Mouse (Mus musculus) stomach, embryonic 16.5 days (tissue): Measurements from ENCODE around the gene Nono. TPM values are rescaled to one million over a fixed set of nuclear protein-coding genes. Genes with fewer than 3 reads are reported as not detected.

Experiments
- ATAC-seq: fragments of 200-750 bp; cut with Nextera tagmentation; 2 replicates; pipeline ENCODE4 v1.8.0; 2017; ENCODE audit warnings: moderate number of reproducible peaks, moderate TSS enrichment; ENCODE audit not compliant: insufficient read depth, low FRiP score
- H3K27ac ChIP-seq: fragments of 300-500 bp; sonication (generic); 2 replicates; pipeline ENCODE4 v1.5.1; 2014; ENCODE audit warnings: low read length
- H3K27me3 ChIP-seq: fragments of 300-500 bp; sonication (generic); 2 replicates; pipeline ENCODE4 v1.6.1; 2014; ENCODE audit warnings: low read length, control low read depth, mixed read lengths; ENCODE audit not compliant: control insufficient read depth, insufficient read depth
- H3K36me3 ChIP-seq: fragments of 300-500 bp; sonication (generic); 2 replicates; pipeline ENCODE4 v1.6.1; 2014; ENCODE audit warnings: low read length; ENCODE audit not compliant: control insufficient read depth, insufficient read depth
- H3K4me1 ChIP-seq: fragments of 300-500 bp; sonication (generic); 2 replicates; pipeline ENCODE4 v1.6.1; 2014; ENCODE audit warnings: low read length, control low read depth, mixed read lengths; ENCODE audit not compliant: control insufficient read depth, insufficient read depth
- H3K4me2 ChIP-seq: fragments of 300-500 bp; sonication (generic); 2 replicates; pipeline ENCODE4 v1.6.1; 2014; ENCODE audit warnings: low read depth, low read length, mixed read lengths
- H3K4me3 ChIP-seq: fragments of 300-500 bp; sonication (generic); replicated peaks from 2 replicates; pipeline ENCODE4 v1.5.1; 2014; ENCODE audit warnings: mild to moderate bottlenecking, low read length
- H3K9ac ChIP-seq: fragments of 300-500 bp; sonication (generic); 2 replicates; pipeline ENCODE4 v1.6.1; 2014; ENCODE audit warnings: low read length
- H3K9me3 ChIP-seq: fragments of 300-500 bp; sonication (generic); replicated peaks from 2 replicates; pipeline ENCODE4 v1.6.1; 2016; ENCODE audit warnings: low read length, control low read depth; ENCODE audit not compliant: control insufficient read depth
- WGBS: fragments of 180-500 bp; shearing (Covaris S2); extraction: QIAGEN DNeasy Blood & Tissue Kit; methylation state at CpG from one replicate; pipeline ENCODE4 v1.1.7; 2014; 5-methylcytosine and 5-hydroxymethylcytosine counted together
- polyA plus RNA-seq: library from polyadenylated mRNA; unstranded; fragments of >200 nt; fragmentation: Nextera tagmentation; extraction: Ambion mirVana; gene quantifications from 2 replicates; pipeline ENCODE4 v1.2.1, GENCODE M21; 2015

The Nono gene
- polyA plus RNA-seq, 1 experiment from 2014 or later: 315 TPM

DNA sequence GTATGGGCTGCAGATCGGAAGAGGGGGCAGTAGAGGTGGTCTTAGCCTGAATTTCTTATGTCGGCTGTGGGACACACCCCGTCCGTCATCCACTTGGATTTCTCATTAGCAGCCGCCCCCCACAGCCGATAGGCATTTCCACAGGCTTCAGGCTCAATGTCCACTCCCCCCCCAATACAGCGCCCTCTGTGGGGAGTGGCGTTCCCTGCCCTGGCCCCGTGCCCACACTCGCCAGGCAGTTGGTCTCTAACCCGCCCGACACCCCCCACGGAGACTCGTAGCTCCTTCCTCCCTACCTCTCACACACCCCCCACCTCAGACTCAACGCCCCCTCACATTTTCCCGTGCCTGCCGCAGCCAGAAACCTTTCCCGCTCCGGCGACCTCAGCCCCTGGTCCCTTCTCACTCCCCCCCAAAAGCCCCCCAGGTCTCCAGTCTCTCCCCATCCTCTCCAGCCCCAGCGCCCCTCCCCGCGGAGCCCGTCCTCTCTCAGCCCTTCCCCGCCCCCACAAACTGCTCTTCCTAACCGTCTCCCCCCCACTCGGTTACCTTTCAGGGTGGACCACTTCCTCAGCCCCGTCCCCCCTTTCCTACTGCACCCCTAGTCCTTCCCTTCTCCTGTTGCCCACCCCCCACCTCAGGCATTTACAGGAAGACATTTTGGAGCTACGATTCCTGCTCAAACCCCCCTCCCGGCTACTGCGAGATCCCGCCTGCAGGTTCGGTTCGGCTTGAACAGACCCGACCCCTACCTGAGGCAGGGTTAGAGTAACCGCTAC lies 10.0 kb upstream of the Nono start:
- WGBS: 15% methylated on average over 33 of the region's 36 CpGs

DNA sequence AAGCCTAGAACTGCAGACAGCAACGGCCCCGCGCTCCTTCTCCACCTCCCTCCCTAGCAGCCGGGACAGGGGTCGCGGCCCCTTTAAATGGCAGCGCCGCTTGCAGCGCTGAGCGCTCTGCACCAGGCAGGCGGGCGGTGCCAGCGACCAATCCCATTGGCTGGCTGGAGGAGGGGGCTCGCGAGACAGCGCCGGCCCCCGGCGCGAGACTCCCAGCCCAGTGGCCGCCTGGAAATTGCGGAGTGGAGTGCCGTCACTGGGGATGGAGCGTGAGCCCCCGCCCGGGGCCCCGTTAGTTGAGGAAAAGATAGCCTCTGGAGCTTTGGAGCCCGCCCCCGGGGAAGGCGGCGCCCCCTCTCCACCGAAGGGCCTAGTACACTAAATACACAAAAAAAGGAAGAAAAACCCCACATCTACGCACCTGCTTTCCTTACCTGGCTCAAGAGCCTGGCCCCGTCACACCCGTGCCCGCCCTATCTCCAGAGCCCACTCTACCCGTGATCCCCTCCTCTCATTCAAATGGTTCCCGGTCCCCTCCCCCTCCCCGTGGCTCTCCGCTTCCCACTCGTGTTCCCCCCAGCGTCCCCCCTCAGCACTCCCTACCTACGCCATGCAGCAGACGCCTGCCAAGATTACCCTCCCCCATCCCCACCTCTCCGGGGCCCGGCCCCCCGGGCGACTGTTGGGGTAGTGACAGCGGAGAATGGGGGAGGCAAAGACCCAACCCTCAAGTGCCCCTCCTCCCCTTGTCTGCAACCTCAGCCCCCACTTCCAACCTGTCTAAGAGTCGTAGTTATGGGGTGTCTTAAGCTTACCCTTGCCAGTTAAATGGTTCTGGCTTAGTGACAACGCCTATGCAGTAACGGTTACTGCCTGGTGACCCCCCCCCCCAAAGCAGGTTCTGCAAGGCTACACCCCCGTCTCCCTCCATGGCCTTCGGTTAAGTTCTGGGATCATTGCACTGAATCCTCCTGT lies 9.1 kb upstream of the Nono start:
- H3K4me1 ChIP-seq: no peaks in the 10 kb centered on the region; the same call in none of the 2 replicates
- H3K4me3 ChIP-seq: peak overlapping the region; percentile 61
- peak; percentile 95 for ATAC-seq
- peak overlapping the region; percentile 60 for H3K4me2 ChIP-seq
- H3K36me3 ChIP-seq: no peaks in the 10 kb centered on the region
- peak overlapping the region; percentile 76 for H3K9ac ChIP-seq
- H3K27me3 ChIP-seq: no peaks in the 10 kb centered on the region; the same call in 1 of the 2 replicates
- WGBS: 15% methylated on average over 45 of the region's 54 CpGs
- H3K27ac ChIP-seq: peak overlapping the region; percentile 57
- no peaks in the 10 kb centered on the region for H3K9me3 ChIP-seq

More for the DNA sequence above, 10.0 kb upstream of the Nono start:
- Histone ChIP-seq H3K9ac (peak overlapping the region; percentile 76), H3K4me3 (peak overlapping the region; percentile 61), H3K27ac (peak overlapping the region; percentile 55; the same call in 1 of the 2 replicates), H3K9me3 (no peaks in the 10 kb centered on the region), H3K4me1 (no peaks in the 10 kb centered on the region; the same call in none of the 2 replicates), H3K36me3 (no peaks in the 10 kb centered on the region), H3K4me2 (peak overlapping the region; percentile 59), H3K27me3 (no peaks in the 10 kb centered on the region; the same call in 1 of the 2 replicates)
- no peak for ATAC-seq

DNA sequence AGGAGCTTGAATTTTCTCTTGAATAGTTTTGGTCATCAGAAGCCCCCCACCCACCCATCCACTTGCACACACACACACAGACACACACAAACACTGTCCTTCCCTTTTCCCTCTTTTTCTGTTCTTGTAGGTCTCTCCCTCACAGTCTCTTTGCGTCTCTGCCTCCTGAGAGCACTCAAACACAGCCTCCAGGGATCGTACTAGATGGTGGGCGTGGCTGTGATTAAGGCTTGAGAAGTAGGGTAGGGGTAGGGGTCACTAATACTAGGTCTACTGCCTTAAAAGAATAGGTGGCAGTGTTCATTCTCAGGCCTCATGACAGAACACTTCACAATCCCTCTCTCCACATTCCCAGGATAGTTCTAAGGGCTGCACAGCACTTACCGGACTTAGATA lies 8.4 kb upstream of the Nono start, which contains the start of gene Zmym3:
Zmym3 (minus strand) TSS at position 150 of the 396 bp plus-strand sequence.
- 28% methylated on average over 4 of the region's 4 CpGs for WGBS
- Histone ChIP-seq H3K36me3 (no peaks in the 10 kb centered on the region), H3K27me3 (no peaks in the 10 kb centered on the region; the same call in 1 of the 2 replicates), H3K4me2 (peak within 1 kb of the TSS; percentile 60), H3K4me3 (peak within 1 kb of the TSS; percentile 61), H3K9ac (peak within 1 kb of the TSS; percentile 76), H3K27ac (peak within 1 kb of the TSS; percentile 57), H3K4me1 (no peaks in the 10 kb centered on the region; the same call in none of the 2 replicates), H3K9me3 (no peaks in the 10 kb centered on the region)
- ATAC-seq: no peak

DNA sequence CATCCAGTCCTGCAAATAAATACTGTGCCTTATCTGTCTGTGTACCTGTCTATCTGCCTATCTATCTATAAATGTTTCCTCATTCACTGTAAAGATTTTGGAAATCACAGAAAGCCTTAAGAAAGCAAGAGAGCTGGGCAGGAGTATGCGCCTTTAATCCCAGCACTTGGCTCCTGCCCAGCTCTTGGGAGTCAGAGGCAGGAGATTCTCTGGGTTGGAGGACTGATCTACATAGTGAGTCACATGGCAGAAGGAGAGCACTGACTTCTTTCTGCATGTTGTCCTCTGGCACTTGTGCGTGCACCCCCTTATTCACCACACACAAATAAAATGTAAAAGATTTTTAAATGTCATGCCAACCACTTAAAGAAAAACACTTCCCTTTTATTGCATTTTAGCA lies 5.7 kb upstream of the Nono start:
- Histone ChIP-seq H3K4me2 (no peak overlapping the region), H3K36me3 (no peaks in the 10 kb centered on the region), H3K4me1 (no peaks in the 10 kb centered on the region; the same call in 1 of the 2 replicates), H3K27me3 (no peaks in the 10 kb centered on the region), H3K27ac (no peak overlapping the region), H3K4me3 (no peak overlapping the region), H3K9me3 (no peaks in the 10 kb centered on the region), H3K9ac (no peak overlapping the region)
- no peak for ATAC-seq
- WGBS: 77% methylated on average over 2 of the region's 2 CpGs

DNA sequence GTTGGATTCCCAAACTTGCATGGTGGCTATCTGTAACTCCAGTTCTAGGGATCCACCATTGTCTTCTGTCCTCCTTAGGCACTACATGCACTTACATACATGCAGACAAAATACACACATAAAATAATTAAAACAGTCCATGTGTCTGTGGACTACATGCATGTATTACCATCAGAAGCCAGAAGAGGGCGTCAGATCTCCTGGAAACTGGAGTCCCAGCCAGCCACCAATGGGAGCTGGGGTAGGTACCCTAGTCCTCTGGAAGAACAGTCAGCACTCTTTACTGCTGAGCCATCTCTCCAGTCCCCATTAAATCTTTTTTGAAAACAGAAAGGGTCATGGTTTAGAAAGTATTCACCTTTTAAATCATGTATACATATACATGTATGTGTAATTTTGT lies 1.3 kb upstream of the Nono start:
- Histone ChIP-seq H3K9ac (no peak overlapping the region), H3K9me3 (no peaks in the 10 kb centered on the region), H3K27me3 (no peaks in the 10 kb centered on the region), H3K36me3 (no peaks in the 10 kb centered on the region), H3K4me2 (no peak overlapping the region), H3K4me3 (no peak overlapping the region), H3K27ac (no peak overlapping the region), H3K4me1 (no peaks in the 10 kb centered on the region; the same call in 1 of the 2 replicates)
- WGBS: 8% methylated on average over 1 of the region's 1 CpGs
- ATAC-seq: no peak

DNA sequence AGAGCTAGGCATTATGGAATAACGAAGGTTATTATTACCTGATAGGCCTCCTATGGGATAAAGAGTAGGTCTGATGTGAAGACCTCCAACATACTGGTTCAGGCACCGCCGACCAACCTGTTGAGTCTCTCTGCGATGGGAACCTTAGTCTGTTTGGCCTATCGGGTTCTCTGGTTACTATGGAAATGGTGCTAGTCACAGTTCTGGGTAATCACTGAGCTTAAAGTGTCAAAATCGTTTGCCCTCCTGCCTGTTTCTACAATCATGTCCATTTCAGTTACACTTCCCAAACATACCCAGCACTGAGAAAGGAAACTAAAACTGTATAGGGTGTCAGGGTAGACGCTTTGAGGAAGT lies 355 bp upstream of the Nono start:
- H3K4me1 ChIP-seq: no peaks in the 10 kb centered on the region; the same call in 1 of the 2 replicates
- 0 out of 2 replicates have a peak, but pooled peaks cover 2% of the 10 kb centered on the region for H3K36me3 ChIP-seq
- peak overlapping the region; percentile 45 for H3K4me3 ChIP-seq
- H3K9ac ChIP-seq: peak overlapping the region; percentile 66
- H3K9me3 ChIP-seq: no peaks in the 10 kb centered on the region
- H3K27ac ChIP-seq: peak overlapping the region; percentile 96
- no peaks in the 10 kb centered on the region for H3K27me3 ChIP-seq
- no peak for ATAC-seq
- WGBS: 26% methylated on average over 7 of the region's 7 CpGs
- peak overlapping the region; percentile 44 for H3K4me2 ChIP-seq

DNA sequence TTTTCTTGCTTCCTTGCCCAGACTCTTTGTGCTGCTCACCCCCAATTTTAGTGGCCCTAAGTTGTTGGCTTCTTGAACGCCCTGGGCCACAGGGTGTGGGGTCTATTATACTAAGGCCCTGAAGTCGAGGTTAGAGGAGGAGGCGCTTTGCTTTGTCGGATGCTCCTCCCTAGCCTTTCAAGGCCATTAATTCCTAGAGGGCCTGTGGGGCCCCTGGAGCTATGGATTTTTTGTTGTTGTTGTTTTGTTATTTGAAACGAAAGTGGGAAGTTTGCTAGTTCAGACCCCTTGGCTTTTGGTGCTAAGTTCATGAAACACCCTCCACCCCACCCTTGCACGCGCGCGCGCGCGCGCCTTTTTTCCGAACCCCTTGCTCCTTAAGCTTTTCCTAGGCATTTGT lies 858 bp downstream of the Nono start:
- Histone ChIP-seq H3K27me3 (no peaks in the 10 kb centered on the region), H3K4me3 (peak overlapping the region; percentile 69), H3K27ac (peak overlapping the region; percentile 94), H3K4me2 (peak overlapping the region; percentile 52), H3K9me3 (no peaks in the 10 kb centered on the region), H3K9ac (peak overlapping the region; percentile 85), H3K4me1 (no peaks in the 10 kb centered on the region; the same call in 1 of the 2 replicates), H3K36me3 (0 out of 2 replicates have a peak, but pooled peaks cover 2% of the 10 kb centered on the region)
- 29% methylated on average over 14 of the region's 14 CpGs for WGBS
- peak; percentile 38 for ATAC-seq

DNA sequence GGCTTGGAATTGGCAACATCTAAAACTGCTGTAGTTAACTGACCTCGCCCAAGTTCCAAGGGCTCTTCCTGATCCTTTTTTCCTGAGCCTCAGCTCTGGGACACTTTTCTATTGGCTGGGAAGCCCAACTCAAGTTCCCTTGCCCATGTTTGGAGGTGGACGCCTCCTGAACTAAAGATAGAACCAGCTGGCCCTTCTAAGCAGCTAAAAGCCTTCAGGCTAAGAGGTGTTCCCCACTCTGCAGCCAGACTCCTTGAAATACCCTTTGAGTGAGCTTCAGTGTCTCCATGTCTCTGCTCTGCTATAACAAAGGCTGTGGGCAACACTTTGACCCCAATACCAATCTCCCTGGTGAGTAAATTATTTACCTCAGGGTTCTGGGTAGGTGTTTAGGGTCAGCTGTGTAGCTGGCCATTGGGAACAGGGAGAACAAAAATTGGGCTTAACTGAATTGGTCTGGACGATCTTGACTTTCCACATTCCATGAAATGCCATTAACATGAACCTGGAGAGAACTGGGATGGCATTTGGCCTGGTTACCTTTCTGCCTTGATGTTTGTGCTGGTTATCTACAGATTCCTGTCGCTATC lies 19.9 kb downstream of the Nono start, which contains the start of gene Itgb1bp2:
Itgb1bp2 (plus strand) TSS at position 203 of the 590 bp plus-strand sequence.
- no peak for ATAC-seq
- no peak within 1 kb of the TSS for H3K4me2 ChIP-seq
- H3K27me3 ChIP-seq: no peaks in the 10 kb centered on the region
- H3K4me3 ChIP-seq: no peak within 1 kb of the TSS
- H3K27ac ChIP-seq: no peak within 1 kb of the TSS
- 0 out of 2 replicates have a peak, but pooled peaks cover 7% of the 10 kb centered on the region for H3K36me3 ChIP-seq
- no peak within 1 kb of the TSS for H3K9ac ChIP-seq
- WGBS: 69% methylated on average over 4 of the region's 4 CpGs
- no peaks in the 10 kb centered on the region for H3K4me1 ChIP-seq
- no peaks in the 10 kb centered on the region for H3K9me3 ChIP-seq
